Mouse (Mus musculus): ENCODE measurements around the gene Golga4.

The Golga4 gene

DNA sequence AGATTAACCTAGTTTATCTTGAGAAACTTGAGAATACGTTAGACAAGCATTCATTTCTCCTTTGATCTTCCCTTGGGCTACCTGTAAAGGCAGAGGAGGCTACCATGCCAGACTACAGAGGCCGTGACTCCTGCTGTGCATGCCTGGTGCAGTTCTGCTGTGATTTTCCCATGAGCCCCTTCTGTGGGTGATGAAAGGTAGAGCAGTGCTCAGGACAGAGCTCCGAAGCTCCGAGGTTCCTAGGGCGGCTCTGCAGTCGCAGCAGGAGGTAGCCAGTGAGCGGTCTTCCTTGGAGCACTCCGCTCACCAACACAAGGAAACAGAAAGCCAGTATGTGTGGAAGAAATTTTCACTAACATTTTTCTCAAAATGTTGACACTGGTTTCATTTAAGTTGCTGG lies 15.6 kb downstream of the Golga4 start:
- no peak for DNase-seq (ENCODE audit: extremely low spot score)

DNA sequence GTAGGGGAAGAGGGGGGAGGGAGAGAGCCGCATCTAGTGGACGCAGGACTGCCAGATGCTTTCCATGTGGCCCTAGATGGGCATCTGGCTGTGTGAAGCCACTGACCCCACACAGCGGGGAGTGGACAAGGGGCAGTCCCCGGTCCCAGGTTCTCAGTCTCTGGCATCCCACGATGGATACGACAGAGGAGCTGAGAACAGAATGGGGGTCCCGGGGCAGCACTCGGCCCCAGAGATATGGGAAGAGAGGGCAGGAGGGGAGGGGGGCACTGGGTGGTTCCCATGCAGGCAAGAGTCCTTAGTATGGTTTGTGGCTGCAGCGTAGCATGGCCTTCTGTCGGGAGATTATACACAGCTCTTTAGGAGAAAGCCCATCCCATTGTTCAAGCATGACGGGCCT lies 17.7 kb downstream of the Golga4 start:
- DNase-seq (ENCODE audit: extremely low spot score), result no peak

DNA sequence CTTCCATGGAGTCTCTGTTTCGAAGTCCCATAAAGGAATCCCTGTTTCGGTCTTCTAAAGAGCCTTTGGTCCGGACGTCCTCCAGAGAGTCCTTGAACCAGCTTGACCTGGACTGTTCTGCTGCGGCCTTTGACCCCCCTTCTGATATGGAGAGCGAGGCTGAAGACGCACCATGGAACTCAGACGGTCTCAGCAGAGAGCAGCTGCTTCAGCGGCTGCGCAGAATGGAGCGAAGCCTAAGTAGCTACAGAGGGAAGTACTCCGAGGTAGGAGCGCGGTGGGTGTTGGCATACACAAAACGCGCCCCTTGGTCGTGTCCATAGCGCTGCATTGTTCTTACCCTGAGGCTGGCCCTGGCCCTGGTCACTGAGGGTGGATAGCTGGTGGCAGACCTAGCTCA lies 21.0 kb downstream of the Golga4 start:
- no peak for DNase-seq (ENCODE audit: extremely low spot score)

DNA sequence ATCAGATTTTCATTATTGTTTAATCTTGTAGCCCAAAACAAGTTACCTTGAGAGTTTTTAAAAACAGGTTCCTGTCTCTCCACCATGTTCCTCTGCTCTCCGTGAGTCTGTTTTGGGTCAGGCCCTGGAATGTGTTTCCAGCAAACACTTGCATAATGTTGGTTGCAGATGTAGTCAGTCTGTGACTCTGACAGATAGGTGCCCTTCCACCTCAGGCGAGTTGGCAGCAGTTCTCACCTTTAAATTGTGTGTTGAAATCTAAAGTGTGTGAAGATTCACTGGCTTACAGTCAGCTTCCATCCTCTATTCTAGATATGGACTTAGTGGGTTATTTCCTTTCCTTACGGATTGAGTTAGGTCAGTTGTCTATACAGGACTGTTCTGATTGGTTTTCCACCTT lies 23.7 kb downstream of the Golga4 start:
- DNase-seq (ENCODE audit: extremely low spot score), result no peak

DNA sequence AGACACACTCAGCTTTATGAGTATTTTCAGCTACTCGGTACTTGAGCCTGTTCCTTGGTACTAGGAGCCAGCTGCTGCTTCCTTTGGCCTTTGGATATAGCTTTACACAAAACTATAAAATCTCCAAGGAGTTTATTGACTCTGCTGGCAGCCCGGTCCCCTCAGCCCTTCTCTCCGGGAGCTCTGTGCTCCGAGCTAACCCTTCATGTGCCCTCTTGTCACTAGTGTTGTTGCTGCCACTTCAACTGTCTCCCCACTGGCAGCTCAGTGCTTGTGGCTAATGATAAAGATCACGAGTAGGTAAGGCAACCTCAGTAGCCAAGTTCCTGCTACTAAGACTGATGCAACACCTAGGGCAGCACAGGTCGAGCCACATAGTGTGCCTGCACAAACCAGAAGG lies 24.6 kb downstream of the Golga4 start:
- no peak for DNase-seq (ENCODE audit: extremely low spot score)

DNA sequence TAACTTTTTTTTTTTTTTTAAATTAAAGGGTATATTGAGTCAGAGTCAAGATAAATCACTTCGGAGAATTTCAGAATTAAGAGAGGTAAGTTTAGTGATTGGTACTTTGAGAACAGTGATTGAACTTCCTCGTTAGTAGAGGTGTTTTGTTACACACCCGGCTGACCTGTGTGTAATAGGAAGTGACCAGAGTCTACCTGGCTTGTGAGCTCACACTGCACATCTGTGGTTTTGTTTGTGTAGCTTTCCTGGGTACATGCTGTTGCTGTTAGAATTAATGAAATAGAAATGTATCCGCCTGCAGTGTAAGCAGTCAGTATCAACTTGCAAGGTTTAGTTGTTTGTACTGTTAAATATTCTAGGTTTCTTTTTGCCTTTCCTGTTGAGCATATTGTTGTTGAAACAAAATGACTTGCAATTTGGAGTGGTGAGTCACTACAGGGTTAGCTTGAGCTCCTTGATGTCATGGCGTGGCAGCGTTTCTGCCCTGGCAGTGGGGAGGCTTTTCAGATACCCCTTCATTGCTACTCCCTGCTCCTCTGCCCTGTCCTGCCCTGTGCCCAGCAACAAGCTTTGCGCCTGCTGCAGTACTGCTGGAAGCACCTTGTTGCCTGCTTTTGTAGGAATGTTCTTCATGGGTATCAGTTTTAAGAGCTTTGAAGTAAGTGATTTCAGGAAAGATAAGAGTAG lies 26.6 kb downstream of the Golga4 start:
- DNase-seq (ENCODE audit: extremely low spot score), result no peak

DNA sequence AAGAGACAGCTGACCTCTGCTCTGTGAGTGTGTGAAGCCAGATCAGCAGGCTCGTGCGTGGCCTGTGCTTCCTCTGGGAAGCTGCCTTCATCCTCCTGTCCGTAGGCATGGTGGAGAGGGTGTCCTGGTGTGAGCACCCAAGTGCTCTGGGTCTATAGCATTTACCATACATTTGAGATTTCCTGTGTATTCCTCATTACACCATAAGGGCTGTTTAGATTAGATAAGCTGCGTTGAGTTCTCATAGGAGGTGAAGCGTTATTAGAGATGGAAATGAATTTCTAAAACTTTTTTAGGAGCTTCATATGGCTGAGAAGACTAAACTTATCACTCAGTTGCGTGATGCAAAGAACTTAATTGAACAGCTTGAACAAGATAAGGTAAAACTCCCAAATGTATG lies 30.9 kb downstream of the Golga4 start:
- no peak for DNase-seq (ENCODE audit: extremely low spot score)

DNA sequence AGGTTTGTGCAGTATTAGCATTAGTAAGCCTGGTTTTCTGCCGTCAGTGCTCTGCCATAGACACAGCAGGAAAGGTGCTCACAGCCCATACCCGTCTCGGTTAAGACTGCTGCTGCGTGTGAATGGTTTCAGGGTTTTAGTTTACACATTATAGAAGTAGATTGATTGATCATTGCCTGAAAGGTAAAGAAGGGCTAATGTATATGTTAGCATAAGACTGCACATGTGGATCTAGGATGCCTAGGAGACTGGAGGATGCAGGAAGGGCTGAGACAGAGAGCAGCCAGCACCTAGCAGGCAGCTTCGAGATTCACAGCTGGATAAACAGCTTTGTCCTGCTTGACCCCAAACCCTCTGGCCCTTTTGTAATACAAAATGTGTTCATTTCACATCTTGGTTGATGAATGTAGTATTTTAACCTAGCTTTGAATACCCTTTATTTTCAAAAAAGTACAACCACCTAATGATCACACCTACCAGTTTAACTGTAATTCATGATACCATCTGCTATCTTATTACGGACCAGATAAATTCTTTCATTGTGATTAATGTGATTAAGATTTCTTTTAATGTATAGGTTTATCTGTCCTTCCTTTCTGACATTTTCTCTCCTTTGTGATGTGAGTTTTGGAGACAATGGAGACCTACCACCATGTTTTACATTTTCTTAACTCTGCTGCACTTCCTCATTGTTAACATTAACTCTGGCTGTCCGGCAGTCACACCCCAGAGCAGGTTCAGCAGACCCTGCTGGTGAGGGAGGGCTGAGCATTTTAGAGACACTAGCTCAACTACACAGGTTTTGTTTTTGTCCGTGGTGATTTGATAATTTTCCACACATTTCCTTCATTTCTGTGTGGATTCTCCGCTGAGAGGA lies 31.6 kb downstream of the Golga4 start:
- DNase-seq (ENCODE audit: extremely low spot score), result no peak

DNA sequence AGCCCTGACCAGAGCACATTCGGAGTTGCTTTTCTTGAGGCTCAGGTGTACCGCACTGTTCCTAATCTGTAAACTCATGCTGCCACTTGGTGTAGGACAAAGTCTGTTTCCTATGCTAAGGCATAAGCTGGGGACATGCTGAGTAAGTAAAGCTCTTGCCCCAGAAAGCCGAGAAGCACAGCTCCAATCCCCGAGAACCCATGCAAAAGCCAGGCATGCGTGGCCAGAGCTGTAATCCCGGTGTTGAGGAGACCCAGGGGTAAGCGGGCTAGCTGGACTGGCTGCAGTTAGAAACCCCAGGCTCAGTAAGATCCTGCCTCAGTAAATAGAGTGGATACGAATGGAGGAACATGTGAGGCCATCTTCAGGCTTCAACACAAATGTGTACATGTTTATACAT lies 35.8 kb downstream of the Golga4 start:
- DNase-seq (ENCODE audit: extremely low spot score), result no peak

DNA sequence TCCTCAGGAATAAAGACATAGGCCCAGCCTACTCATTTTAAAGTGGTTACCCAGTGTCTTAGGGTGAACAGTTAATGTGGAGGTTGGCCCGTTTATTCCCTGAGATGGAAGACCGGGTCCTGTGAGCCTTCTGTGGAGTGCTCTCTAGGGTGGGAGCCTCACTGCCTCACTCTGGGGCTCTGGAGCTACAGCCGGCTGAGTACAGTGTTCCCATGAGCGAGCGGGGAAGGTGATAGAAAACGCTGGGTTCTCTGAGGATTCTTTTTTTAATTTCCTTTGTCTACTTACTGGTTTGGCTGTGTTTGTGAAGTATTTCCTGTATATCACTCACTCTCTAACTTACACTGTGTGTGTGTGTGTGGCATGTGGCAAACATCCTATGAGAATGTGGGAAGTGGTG lies 39.1 kb downstream of the Golga4 start:
- DNase-seq (ENCODE audit: extremely low spot score), result no peak

DNA sequence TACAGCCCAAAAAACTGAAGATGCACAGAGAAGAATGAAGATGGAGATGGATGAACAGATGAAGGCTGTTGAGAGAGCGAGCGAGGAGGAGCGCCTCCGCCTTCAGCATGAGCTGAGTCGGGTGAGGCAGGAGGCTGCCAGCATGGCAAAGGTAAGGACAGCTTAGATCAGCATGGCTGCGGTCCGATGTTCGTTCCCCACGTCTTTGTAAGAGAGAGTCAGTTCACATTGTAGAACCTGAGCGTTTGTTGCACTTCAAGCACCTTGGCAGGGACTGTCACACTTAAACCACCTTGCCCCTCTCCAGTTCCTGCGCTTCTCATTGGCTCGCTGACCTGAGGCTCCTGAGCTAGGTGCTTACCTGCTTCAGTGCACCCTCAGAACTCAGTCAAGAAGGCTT lies 42.6 kb downstream of the Golga4 start:
- DNase-seq (ENCODE audit: extremely low spot score), result no peak

DNA sequence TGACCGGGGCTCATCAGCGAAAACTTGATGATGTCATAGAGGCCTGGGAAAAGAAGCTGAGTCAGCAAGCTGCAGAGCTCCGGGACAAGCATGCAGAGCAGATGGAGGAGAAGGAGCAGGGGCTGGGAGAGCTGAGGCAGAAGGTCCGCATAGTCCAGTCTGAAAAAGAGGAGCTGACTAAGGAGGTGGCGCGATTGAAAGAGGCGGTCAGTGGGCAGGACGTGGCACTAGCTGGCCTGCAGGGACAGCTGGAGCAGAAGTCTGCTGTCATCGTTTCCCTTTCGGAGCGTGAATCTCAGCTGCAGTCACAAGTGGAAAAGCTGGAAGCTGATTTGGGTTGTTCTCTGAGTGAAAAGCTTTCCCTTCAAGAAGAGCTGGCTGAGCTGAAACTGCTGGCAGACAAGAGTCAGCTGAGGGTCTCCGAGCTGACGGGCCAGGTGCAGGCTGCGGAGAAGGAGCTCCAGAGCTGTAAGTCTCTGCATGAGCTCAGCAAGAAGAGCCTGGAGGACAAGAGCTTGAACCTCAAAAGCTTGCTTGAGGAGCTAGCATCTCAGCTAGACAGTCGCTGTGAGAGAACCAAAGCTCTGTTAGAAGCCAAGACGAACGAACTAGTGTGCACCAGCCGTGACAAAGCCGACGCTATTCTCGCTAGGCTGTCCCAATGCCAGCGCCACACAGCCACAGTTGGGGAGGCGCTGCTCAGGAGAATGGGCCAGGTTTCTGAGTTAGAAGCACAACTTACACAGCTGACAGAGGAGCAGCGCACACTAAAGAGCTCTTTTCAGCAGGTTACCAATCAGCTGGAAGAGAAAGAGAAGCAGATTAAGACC lies 51.1 kb downstream of the Golga4 start:
- DNase-seq (ENCODE audit: extremely low spot score), result no peak

DNA sequence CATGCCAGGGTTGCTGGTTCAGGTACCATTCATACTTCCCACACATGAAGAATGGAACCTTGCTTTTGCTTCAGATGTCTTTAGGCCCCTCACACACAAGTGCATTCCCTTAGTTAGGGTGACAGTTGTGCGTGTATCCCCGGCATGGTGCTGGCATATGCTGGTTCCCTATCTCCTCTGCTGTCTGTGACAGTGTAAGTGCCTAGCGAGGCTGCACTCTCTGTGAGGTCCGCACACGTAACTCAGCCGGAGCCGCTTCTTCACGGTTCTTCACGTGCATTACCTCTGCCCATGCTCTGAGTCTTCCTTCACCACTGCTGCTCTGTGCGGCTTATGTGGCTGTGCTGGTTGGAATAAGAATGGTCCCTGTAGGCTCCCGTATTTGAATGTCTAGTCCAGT lies 57.3 kb downstream of the Golga4 start:
- DNase-seq (ENCODE audit: extremely low spot score), result no peak

DNA sequence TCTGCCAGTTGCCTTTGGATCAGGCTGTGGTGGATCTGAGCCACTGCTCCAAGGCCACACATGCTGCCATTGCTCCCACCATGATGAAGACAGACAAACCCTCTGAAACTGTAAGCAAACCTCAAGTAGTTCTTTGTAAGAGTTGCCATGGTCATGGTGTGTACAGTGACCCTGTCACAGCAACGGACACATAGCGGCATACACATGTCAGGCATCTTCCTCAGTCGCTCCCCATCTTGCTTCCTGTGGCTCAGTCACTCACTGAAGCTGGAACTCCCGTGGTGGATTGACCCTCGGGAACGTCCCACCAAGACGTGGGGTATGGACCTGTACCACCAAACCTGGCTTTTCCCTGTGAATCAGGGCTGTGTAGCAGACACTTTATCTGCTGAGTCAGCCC lies 57.8 kb downstream of the Golga4 start:
- DNase-seq (ENCODE audit: extremely low spot score), result no peak

DNA sequence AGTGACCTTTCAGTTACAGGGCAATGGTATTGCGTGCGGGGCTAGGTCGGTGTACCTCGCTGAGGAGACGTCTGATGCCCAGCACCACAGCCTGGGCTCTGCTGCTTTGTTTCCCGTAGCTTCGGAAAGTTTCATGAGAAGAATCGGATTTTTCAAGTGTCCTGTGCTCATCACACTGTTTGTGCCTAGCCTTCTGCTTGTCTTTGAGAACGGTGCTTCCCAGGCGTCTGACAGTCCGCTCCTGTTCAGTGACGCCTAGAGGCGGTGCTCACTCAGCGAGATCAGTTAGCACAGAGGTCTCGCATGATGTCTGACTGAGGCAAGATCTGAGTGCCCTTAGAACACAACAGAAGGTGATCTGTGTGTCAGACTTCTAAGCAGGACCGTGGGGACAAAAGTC lies 58.6 kb downstream of the Golga4 start:
- no peak for DNase-seq (ENCODE audit: extremely low spot score)

DNA sequence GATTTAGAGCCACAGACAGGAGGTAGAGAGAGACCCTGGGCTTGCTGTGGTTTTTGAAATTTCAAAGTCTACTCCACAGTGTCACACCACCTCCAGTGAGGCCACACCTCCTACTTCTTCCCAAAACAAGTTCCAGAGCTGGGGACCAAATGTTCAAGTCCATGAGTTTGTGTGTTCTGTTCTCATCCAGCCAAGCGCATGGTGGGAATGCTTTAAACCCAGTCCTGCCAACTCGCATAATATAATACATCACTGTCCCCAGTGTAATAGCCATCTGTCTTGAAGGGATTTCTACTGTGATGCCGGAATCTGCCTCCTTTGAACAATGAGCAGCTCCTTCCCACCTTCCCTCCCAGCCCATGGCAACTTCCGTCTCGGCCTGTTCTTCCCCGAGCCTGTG lies 63.3 kb downstream of the Golga4 start:
- DNase-seq (ENCODE audit: extremely low spot score), result no peak

DNA sequence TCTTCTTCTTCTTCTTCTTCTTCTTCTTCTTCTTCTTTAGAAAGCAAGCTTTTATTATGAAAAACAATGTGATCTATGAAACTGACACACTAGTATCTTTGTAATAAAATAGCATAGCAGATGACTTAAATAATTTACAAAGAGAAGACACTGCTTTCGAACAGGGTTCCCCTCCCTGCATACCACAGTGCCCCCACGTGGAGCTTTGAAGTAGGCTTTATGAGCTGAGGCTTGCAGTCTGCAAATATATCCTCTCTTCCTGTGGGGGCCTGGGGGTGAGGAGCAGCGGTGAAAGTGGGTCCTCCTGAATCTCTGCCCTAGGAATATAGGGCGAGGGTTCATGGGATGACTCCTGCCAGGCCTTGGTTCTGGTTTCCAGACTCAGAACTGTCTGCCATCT lies 64.8 kb downstream of the Golga4 start:
- DNase-seq (ENCODE audit: extremely low spot score), result no peak

DNA sequence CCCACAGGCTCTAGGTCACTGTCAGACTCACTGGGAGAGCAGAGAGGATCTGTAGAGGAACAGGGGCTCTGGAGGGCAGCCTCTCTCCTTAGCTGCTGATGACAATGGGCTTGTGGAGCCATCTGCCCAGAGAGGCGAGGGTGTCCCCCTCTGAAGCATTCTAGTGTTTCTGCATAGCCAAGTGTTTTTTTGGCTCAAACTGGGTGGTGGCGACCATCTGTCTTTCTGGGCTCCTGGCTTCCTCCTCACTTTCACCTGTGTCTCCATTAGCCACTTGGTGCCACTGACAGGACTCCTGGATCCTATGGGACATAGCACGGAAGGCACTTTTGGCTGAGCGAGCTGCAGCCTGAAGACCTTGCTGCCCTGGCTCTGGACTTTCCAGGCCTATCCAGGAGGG lies 65.6 kb downstream of the Golga4 start:
- DNase-seq (ENCODE audit: extremely low spot score), result no peak

DNA sequence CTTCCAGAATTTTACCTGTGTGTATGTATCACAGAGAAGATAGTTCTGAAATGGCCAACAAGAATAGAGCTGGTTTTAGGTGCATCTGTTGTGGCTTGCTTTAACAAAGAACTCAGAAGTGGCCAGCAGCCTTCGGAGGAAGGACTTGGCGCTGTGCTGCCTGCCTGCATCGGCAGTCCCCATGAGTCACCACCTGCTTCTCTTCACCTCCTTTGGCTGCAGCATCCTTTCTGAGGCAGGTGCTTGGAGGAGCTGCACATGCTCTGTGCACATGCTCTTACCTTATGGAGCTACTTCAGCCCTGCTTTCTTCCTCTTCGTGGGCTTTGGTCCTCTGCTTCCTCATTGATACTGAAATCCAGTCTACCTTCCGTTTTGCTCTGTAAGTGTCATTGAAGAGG lies 68.8 kb downstream of the Golga4 start:
- DNase-seq (ENCODE audit: extremely low spot score), result no peak

DNA sequence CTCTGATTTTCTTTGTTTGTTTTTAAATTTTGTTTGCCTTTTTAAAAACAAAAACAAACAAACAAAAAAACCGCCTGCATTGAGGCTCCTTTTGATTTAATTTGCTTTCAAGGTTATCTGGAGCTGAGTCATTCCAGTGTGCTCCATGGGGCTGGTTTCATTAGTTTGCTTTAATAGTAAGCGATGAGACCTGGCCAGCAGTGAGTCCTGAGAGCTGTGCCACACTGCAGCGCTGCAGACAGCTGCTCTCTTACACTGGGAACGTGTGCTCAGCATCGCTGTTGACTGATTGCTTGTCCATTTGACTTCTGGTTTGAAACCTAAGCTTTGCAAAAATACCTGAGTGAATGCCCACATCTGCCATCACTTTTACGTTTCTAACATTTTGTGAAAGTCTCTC lies 74.3 kb downstream of the Golga4 start:
- DNase-seq (ENCODE audit: extremely low spot score), result no peak

DNA sequence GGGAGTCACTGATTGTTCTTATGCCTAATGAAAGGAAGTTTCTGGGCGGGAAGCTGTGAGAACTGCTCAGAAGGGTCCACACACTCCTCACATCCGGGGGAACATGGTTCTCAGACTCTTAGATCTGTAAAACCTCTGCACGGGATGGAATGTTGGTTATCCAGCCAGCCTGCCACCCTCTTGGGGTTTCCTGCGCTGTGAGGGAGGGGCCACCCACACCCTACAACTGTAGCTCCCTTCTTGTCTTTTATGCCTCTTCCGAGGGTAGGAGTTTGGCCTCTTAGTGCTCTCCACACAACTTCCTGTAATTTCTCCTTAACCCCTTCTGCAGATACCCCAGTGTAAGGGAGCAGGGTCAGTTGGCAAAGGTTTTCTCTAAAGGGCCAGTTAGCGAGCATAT lies 76.7 kb downstream of the Golga4 start:
- DNase-seq (ENCODE audit: extremely low spot score), result no peak

DNA sequence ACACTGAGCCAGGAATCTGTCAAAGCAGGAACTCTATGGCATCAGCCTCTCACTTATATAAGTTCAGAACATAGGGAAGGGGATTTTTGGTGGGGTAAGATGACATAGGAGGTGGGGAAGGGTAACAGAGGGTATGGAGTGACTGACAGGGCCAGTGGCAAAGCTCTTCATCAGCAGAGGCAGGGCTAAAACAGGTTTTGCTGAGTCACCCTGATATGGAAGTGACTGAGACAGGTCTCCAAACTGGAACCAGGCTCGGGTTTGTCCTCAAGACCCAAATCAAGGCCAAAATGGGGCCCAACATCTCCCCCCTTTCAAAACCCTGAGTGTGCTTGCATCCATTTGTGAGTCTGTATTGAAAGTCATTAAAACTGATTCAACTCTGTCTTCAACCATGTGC lies 78.8 kb downstream of the Golga4 start:
- no peak for DNase-seq (ENCODE audit: extremely low spot score)

DNA sequence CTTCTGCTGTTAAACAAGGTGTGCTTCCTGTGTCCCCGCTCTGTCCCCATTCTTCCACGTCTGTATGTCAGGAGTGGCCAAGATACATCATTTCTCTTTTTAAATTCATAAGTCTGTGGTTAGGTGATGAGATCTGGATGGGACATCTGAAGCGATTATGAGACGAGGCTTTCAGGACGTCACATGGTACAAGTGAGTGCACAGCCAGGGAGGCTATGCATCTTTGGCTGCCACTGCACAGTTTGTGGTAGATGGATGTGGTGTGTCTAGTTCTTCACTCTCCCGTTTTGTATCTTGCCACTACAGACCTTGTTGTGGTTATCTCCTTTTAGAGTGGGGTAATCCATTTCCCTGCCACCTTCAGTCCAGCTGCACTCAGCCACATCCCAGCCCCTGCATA lies 79.9 kb downstream of the Golga4 start:
- no peak for DNase-seq (ENCODE audit: extremely low spot score)
